Mouse (Mus musculus): ENCODE results near the gene Cgas. TPM values are rescaled to one million over a fixed set of nuclear protein-coding genes. Genes with fewer than 3 reads are reported as not detected.
A peak's percentile ranks its signal among the peaks of the same experiment; 100 is the strongest.
"Not testable (repeated sequence)": the region's sequence is repeated elsewhere in the genome, so short reads cannot be mapped to it uniquely, and the experiment has no call there.

The Cgas gene
- polyA plus RNA-seq (2015; fragmentation: Nextera tagmentation; extraction: Ambion mirVana) = 0.46 and 0.51 TPM in 2 replicates

DNA sequence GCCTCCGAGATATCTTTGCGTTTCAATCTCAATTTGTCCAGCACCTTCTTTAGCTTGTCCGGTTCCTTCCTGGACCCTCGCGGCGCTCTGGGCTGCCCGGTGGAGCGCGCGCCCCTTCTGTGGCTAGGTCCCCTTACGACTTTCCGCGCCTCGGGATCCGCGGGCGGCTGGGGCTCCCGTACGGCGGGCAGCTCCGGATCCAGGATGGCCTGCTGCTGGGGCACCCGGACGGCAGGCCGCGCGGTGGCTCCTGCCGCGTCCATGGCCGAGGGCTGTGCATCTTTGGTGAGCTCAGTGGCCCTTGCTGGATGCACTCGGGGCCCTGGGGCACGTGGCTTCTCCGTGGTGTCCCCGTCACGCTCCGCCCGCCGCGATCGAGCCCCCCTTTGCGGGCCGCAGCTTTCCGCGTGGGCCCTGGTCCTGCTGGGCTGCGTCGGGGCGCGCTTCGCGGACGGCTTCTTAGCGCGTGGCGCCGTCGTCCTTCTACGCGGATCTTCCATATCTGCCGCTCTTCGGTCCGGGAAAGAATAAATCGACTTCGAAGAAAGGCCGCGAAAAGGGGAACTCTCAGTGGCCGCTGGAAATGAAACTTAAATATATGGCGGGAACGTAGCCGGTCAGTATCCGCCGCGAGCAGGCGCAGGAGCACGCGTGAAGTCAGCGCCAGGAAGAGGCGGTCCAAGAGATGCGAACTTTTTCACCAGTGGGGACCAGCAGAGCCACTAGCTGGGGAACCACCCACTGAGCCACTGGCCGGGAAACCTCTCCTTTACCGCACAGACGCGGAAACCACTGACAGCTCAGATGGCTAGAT, at the start of gene Cgas:
Gene Cgas, minus strand, starts transcription at position 659 of the 814 bp plus-strand sequence.
- H3K9ac ChIP-seq (replicated peaks) = peak within 1 kb of the TSS; percentile 51
- H3K36me3 ChIP-seq = no peaks in the 10 kb centered on the region
- H3K4me3 ChIP-seq (replicated peaks) = peak within 1 kb of the TSS; percentile 41
- H3K9me3 ChIP-seq = no peaks in the 10 kb centered on the region
- peak within 1 kb of the TSS; percentile 64 for H3K4me2 ChIP-seq (replicated peaks)
- no peak within 1 kb of the TSS for H3K27ac ChIP-seq
- H3K27me3 ChIP-seq = peaks cover 73% of the 10 kb centered on the region
- under 1% methylated on average over 81 of the region's 81 CpGs for WGBS
- H3K4me1 ChIP-seq (replicated peaks) = peaks cover 14% of the 10 kb centered on the region
- ATAC-seq = peak; percentile 55

GRCm38 (mm10) chr9:78492254-78492653, 49.2 kb upstream of the Cgas start:
- 89% methylated on average over 3 of the region's 3 CpGs for WGBS
- H3K36me3 ChIP-seq = no peaks in the 10 kb centered on the region

GRCm38 (mm10) chr9:78491169-78491568, 48.1 kb upstream of the Cgas start:
- no peak overlapping the region for H3K4me3 ChIP-seq (replicated peaks)
- H3K36me3 ChIP-seq = no peaks in the 10 kb centered on the region
- WGBS = 90% methylated on average over 3 of the region's 3 CpGs
- H3K4me2 ChIP-seq (replicated peaks) = no peak overlapping the region
- H3K27ac ChIP-seq = no peak overlapping the region
- peaks cover 7% of the 10 kb centered on the region for H3K4me1 ChIP-seq (replicated peaks)
- no peaks in the 10 kb centered on the region for H3K27me3 ChIP-seq
- no peak overlapping the region for H3K9ac ChIP-seq (replicated peaks)
- no peaks in the 10 kb centered on the region for H3K9me3 ChIP-seq
- ATAC-seq = no peak

More at GRCm38 (mm10) chr9:78492254-78492653, 49.2 kb upstream of the Cgas start:
- Histone ChIP-seq H3K9ac (replicated peaks) (no peak overlapping the region), H3K9me3 (no peaks in the 10 kb centered on the region), H3K27me3 (no peaks in the 10 kb centered on the region), H3K4me1 (replicated peaks) (peaks cover 7% of the 10 kb centered on the region), H3K4me3 (replicated peaks) (no peak overlapping the region), H3K27ac (no peak overlapping the region), H3K4me2 (replicated peaks) (no peak overlapping the region)
- no peak for ATAC-seq

DNA sequence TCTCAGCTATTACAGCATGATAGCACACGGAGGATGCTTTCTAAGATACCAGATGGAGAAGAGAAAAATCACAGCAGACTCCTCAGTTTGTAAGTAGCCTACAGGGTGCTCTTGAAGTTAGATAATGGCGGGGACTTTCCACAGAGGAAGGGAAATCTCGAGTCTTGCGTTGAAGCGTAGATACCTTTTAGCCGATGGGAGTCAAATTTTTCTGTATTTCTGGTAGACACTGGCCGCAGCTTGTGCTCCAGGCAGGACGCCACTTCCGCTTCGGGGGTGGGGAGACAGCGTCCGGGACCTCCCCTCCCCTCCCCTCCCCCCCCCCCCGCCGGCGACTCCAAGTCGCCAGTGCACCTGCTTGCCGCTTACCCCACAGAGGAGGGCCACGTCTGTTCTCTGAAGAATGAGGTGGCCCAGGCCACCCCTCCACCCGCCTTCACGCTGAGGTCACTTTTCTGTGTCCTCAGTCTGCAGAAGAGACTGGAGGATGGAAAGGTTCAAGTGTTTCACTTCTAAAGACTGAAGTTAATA, 45.9 kb upstream of the Cgas start, which contains the start of gene Eef1a1:
Gene Eef1a1, minus strand, starts transcription at position 262 of the 531 bp plus-strand sequence.
- peak within 1 kb of the TSS; percentile 45; the same call in 1 of the 2 replicates for H3K27ac ChIP-seq
- peak within 1 kb of the TSS; percentile 69 for H3K9ac ChIP-seq (replicated peaks)
- peak within 1 kb of the TSS; percentile 40 for H3K4me3 ChIP-seq (replicated peaks)
- ATAC-seq = peak; percentile 80
- no peaks in the 10 kb centered on the region for H3K27me3 ChIP-seq
- peak within 1 kb of the TSS; percentile 67 for H3K4me2 ChIP-seq (replicated peaks)
- no peaks in the 10 kb centered on the region for H3K9me3 ChIP-seq
- H3K36me3 ChIP-seq = no peaks in the 10 kb centered on the region
- H3K4me1 ChIP-seq (replicated peaks) = peaks cover 7% of the 10 kb centered on the region
- WGBS = 6% methylated on average over 18 of the region's 20 CpGs

DNA sequence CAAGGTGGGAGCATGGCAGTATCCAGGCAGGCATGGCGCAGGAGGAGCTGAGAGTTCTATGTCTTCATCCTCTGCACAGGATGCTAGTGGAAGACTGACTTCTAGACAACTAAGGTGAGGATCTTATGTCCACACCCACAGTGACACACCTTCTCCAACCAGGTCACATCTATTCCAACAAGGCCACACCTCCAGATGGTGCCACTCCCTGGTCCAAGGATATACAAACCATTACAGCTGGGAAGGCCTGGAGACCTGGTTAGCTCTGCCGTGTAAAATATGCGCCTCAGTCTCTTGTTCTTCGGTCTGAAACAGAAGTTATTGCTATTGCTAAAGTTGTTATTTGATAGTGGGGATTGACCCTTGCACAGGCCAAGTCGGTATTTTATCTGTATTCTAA, 45.0 kb upstream of the Cgas start:
- not testable (repeated sequence) for H3K4me3 ChIP-seq (replicated peaks); ATAC-seq; H3K27ac ChIP-seq; H3K4me1 ChIP-seq (replicated peaks); H3K9me3 ChIP-seq; H3K9ac ChIP-seq (replicated peaks); H3K36me3 ChIP-seq; H3K4me2 ChIP-seq (replicated peaks); H3K27me3 ChIP-seq
- WGBS = 96% methylated on average over 5 of the region's 5 CpGs

DNA sequence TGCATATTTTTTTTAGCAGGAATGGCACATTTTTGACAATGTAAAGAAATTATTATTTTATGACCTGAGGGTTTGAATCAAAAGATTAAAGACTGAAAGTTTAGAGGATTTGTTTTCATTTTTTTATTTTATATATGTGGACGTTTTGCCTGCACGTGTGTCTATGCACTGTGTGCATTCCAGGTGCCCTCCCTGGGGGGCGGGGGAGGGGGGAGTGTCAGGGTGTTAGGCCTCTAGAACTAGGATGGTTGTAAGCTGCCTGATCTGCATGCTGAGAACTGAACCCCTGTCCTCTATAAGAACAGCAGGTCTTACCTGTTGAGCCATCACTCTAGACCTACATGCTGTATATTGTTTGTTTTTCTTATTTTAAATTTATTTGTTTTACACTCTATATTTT, 41.6 kb upstream of the Cgas start:
- Histone ChIP-seq H3K36me3 (peaks cover under 1% of the 10 kb centered on the region), H3K4me3 (replicated peaks) (no peak overlapping the region), H3K9ac (replicated peaks) (no peak overlapping the region), H3K27ac (no peak overlapping the region), H3K4me1 (replicated peaks) (peaks cover 21% of the 10 kb centered on the region), H3K4me2 (replicated peaks) (no peak overlapping the region), H3K9me3 (no peaks in the 10 kb centered on the region), H3K27me3 (no peaks in the 10 kb centered on the region)
- ATAC-seq = no peak
- WGBS = 85% methylated on average over 3 of the region's 3 CpGs

GRCm38 (mm10) chr9:78482386-78482785, 39.3 kb upstream of the Cgas start:
- peaks cover 34% of the 10 kb centered on the region for H3K4me1 ChIP-seq (replicated peaks)
- peaks cover 20% of the 10 kb centered on the region for H3K36me3 ChIP-seq
- no peak for ATAC-seq
- peak overlapping the region; percentile 58 for H3K4me2 ChIP-seq (replicated peaks)
- peak overlapping the region; percentile 81 for H3K4me3 ChIP-seq (replicated peaks)
- H3K27ac ChIP-seq = peak overlapping the region; percentile 100
- no peaks in the 10 kb centered on the region for H3K9me3 ChIP-seq
- peak overlapping the region; percentile 86 for H3K9ac ChIP-seq (replicated peaks)
- WGBS = 2% methylated on average over 3 of the region's 3 CpGs
- no peaks in the 10 kb centered on the region for H3K27me3 ChIP-seq

GRCm38 (mm10) chr9:78481423-78482331, 38.6 kb upstream of the Cgas start:
- 2% methylated on average over 71 of the region's 77 CpGs for WGBS
- Histone ChIP-seq H3K27ac (peak overlapping the region; percentile 100), H3K4me1 (replicated peaks) (peaks cover 36% of the 10 kb centered on the region), H3K4me3 (replicated peaks) (peak overlapping the region; percentile 81), H3K27me3 (no peaks in the 10 kb centered on the region), H3K9ac (replicated peaks) (peak overlapping the region; percentile 97), H3K4me2 (replicated peaks) (peak overlapping the region; percentile 74), H3K9me3 (no peaks in the 10 kb centered on the region), H3K36me3 (peaks cover 27% of the 10 kb centered on the region)
- peak; percentile 99 for ATAC-seq

- Histone ChIP-seq H3K4me1 (replicated peaks) (peaks cover 36% of the 10 kb centered on the region), H3K4me2 (replicated peaks) (peak overlapping the region; percentile 74), H3K27ac (peak overlapping the region; percentile 96), H3K36me3 (peaks cover 36% of the 10 kb centered on the region), H3K9me3 (no peaks in the 10 kb centered on the region), H3K9ac (replicated peaks) (peak overlapping the region; percentile 97), H3K27me3 (no peaks in the 10 kb centered on the region), H3K4me3 (replicated peaks) (peak overlapping the region; percentile 81)
- peak; percentile 29 for ATAC-seq
- under 1% methylated on average over 46 of the region's 46 CpGs for WGBS
Observed at GRCm38 (mm10) chr9:78480706-78481358, 37.8 kb upstream of the Cgas start.

DNA sequence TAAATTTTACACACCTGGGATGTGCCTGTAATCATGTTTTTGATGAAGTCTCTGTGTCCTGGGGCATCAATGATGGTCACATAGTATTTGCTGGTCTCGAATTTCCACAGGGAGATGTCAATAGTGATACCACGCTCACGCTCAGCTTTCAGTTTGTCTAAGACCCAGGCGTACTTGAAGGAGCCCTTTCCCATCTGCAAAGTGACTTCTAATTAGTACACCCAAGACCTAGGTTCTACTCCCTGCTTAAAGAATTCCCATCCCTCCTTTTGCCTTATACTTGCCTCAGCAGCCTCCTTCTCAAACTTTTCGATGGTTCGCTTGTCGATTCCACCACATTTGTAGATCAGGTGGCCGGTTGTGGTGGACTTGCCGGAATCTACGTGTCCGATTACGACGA, 37.2 kb upstream of the Cgas start:
- not testable (repeated sequence) for H3K27me3 ChIP-seq, ATAC-seq, H3K9me3 ChIP-seq
- peak overlapping the region; percentile 96 for H3K27ac ChIP-seq
- peak overlapping the region; percentile 97 for H3K9ac ChIP-seq (replicated peaks)
- H3K4me1 ChIP-seq (replicated peaks) = peaks cover 36% of the 10 kb centered on the region
- WGBS = under 1% methylated on average over 13 of the region's 13 CpGs
- H3K4me2 ChIP-seq (replicated peaks) = peak overlapping the region; percentile 74
- peak overlapping the region; percentile 81 for H3K4me3 ChIP-seq (replicated peaks)
- peaks cover 37% of the 10 kb centered on the region for H3K36me3 ChIP-seq

- peak overlapping the region; percentile 55 for H3K9ac ChIP-seq (replicated peaks)
- ATAC-seq, H3K9me3 ChIP-seq, H3K27me3 ChIP-seq: not testable (repeated sequence)
- WGBS = 31% methylated on average over 8 of the region's 8 CpGs
- peaks cover 43% of the 10 kb centered on the region for H3K36me3 ChIP-seq
- peak overlapping the region; percentile 81 for H3K4me3 ChIP-seq (replicated peaks)
- 0 out of 2 replicates have a peak overlapping the region, but pooled peaks have one; percentile 30 for H3K27ac ChIP-seq
- peak overlapping the region; percentile 74 for H3K4me2 ChIP-seq (replicated peaks)
- H3K4me1 ChIP-seq (replicated peaks) = peaks cover 36% of the 10 kb centered on the region
Observed at GRCm38 (mm10) chr9:78479308-78479707, 36.3 kb upstream of the Cgas start.
